Mouse (Mus musculus): Measurements from ENCODE around the gene Tmem63b. TPM values are rescaled to one million over a fixed set of nuclear protein-coding genes. Genes with fewer than 3 reads are reported as not detected.
A peak's percentile ranks its signal among the peaks of the same experiment; 100 is the strongest.

Tmem63b gene
- total and polyA plus RNA-seq, 3 experiments = 12.3 to 37.9 TPM; not detected in 1

GRCm38 (mm10) chr17:45642701-45643100 lies 44.0 kb downstream of the Tmem63b start:
- TF ChIP-seq MYB (IDR thresholded peaks at IDR 0.05; ENCODE audit: low read depth, low read length) (no peak), BHLHE40 (IDR thresholded peaks at IDR 0.05; ENCODE audit: borderline replicate concordance, low read depth, low read length) (no peak), MXI1 (IDR thresholded peaks at IDR 0.05; ENCODE audit: low read depth, low read length) (no peak), KAT2A (conservative IDR thresholded peaks at IDR 0.05; ENCODE audit: low read depth, low read length) (no peak), NELFE (IDR thresholded peaks at IDR 0.05; ENCODE audit: low read depth, low read length) (no peak), CTCF (IDR thresholded peaks at IDR 0.05 in 2 of 3, conservative IDR thresholded peaks at IDR 0.05 in 1 of 3; ENCODE audit: control insufficient read depth in 1 of 3, insufficient read depth in 1 of 3, low read depth in 2 of 3, low read length in 3 of 3, poor library complexity in 1 of 3, severe bottlenecking in 1 of 3) (peak; percentile 71 to 91 (median 82)), MYC (IDR thresholded peaks at IDR 0.05; ENCODE audit: low read depth, low read length) (no peak), POLR2AphosphoS5 (IDR thresholded peaks at IDR 0.05; ENCODE audit: borderline replicate concordance, low read depth, low read length) (no peak), ZMIZ1 (IDR thresholded peaks at IDR 0.05; ENCODE audit: low read depth, low read length) (no peak), CHD2 (IDR thresholded peaks at IDR 0.05; ENCODE audit: low read length) (no peak), UBTF (IDR thresholded peaks at IDR 0.05; ENCODE audit: borderline replicate concordance, insufficient read depth, low read depth, low read length) (no peak), SIN3A (IDR thresholded peaks at IDR 0.05; ENCODE audit: low read length) (no peak), USF1 (IDR thresholded peaks at IDR 0.05; ENCODE audit: low read depth, low read length) (no peak), E2F4 (IDR thresholded peaks at IDR 0.05; ENCODE audit: borderline replicate concordance, low read depth, low read length) (no peak), SMC3 (IDR thresholded peaks at IDR 0.05; ENCODE audit: low read depth, low read length) (peak; percentile 90), JUND (IDR thresholded peaks at IDR 0.05; ENCODE audit: low read depth, low read length) (no peak), ZKSCAN1 (IDR thresholded peaks at IDR 0.05; ENCODE audit: low read depth, low read length) (no peak), POLR2A (IDR thresholded peaks at IDR 0.05; ENCODE audit: control insufficient read depth in 1 of 2, insufficient read depth in 1 of 2, low read depth in 1 of 2, low read length in 2 of 2, poor library complexity in 1 of 2) (no peak), TAL1 (IDR thresholded peaks at IDR 0.05; ENCODE audit: low read length) (no peak), NRF1 (IDR thresholded peaks at IDR 0.05; ENCODE audit: insufficient read depth, low read depth, low read length, poor library complexity, severe bottlenecking) (no peak), MAX (IDR thresholded peaks at IDR 0.05; ENCODE audit: low read length) (no peak), GABPA (IDR thresholded peaks at IDR 0.05; ENCODE audit: low read depth, low read length) (no peak), USF2 (IDR thresholded peaks at IDR 0.05; ENCODE audit: borderline replicate concordance in 1 of 2, insufficient read depth in 1 of 2, low read depth in 1 of 2, low read length in 2 of 2) (no peak), ZC3H11A (IDR thresholded peaks at IDR 0.05; ENCODE audit: low read depth, low read length) (peak; percentile 84), ELF1 (IDR thresholded peaks at IDR 0.05; ENCODE audit: low read depth, low read length) (no peak), RAD21 (IDR thresholded peaks at IDR 0.05; ENCODE audit: low read depth, low read length) (peak; percentile 83), CHD1 (IDR thresholded peaks at IDR 0.05; ENCODE audit: low read depth, low read length) (no peak), GATA1 (IDR thresholded peaks at IDR 0.05; ENCODE audit: low read depth, low read length) (no peak), TCF12 (IDR thresholded peaks at IDR 0.05; ENCODE audit: low read depth, low read length) (no peak), RCOR1 (IDR thresholded peaks at IDR 0.05; ENCODE audit: low read depth, low read length) (no peak), ZNF384 (IDR thresholded peaks at IDR 0.05; ENCODE audit: low read depth, low read length) (no peak), TBP (IDR thresholded peaks at IDR 0.05; ENCODE audit: low read depth, low read length) (no peak), POLR2AphosphoS2 (IDR thresholded peaks at IDR 0.05; ENCODE audit: low read length) (no peak)
- Histone ChIP-seq H3K27ac (ENCODE audit: control insufficient read depth, low read depth, low read length) (no peak overlapping the region), H3K79me2 (ENCODE audit: control insufficient read depth, insufficient read depth, low read length, poor library complexity) (no peaks in the 10 kb centered on the region), H3K36me3 (ENCODE audit: control insufficient read depth in 1 of 2, insufficient read depth in 2 of 2, low read length in 2 of 2) (no peaks in the 10 kb centered on the region), H3K27me3 (ENCODE audit: control insufficient read depth in 1 of 2, insufficient read depth in 2 of 2, low read length in 2 of 2) (peaks cover 9 to 12% of the 10 kb centered on the region in 2 experiments), H3K4me1 (ENCODE audit: control insufficient read depth in 1 of 2, insufficient read depth in 2 of 2, low read length in 2 of 2) (no peaks in the 10 kb centered on the region), H3K9me3 (replicated peaks; ENCODE audit: insufficient read depth, low read length) (no peaks in the 10 kb centered on the region), H3K4me3 (ENCODE audit: control insufficient read depth in 1 of 2, insufficient read depth in 1 of 2, low read depth in 2 of 2, low read length in 2 of 2) (no peak overlapping the region), H3K9ac (ENCODE audit: control insufficient read depth, low read depth, low read length, poor library complexity, severe bottlenecking) (no peak overlapping the region)
- peak; percentile 80 for DNase-seq (ENCODE audit: low read depth, low spot score)
